Mouse (Mus musculus): Measurements from ENCODE around the gene Arhgap19.

Gene Arhgap19

GRCm38 (mm10) chr19:41831718-41832391 lies 30.0 kb upstream of the Arhgap19 start:
- no peak for DNase-seq

GRCm38 (mm10) chr19:41831101-41831570 lies 29.3 kb upstream of the Arhgap19 start:
- peak; percentile 32 to 44 for DNase-seq

GRCm38 (mm10) chr19:41830106-41831031 lies 28.5 kb upstream of the Arhgap19 start:
- peak; percentile 54 to 75 for DNase-seq

GRCm38 (mm10) chr19:41829381-41830105 lies 27.7 kb upstream of the Arhgap19 start, which contains the start of gene Frat1:
Frat1 (plus strand) TSS chr19:41829970.
- peak; percentile 80 to 89 for DNase-seq

GRCm38 (mm10) chr19:41828941-41829340 lies 27.1 kb upstream of the Arhgap19 start:
- no peak for DNase-seq

GRCm38 (mm10) chr19:41826529-41826928 lies 24.7 kb upstream of the Arhgap19 start:
- no peak for DNase-seq

GRCm38 (mm10) chr19:41824950-41825349 lies 23.1 kb upstream of the Arhgap19 start:
- no peak for DNase-seq

GRCm38 (mm10) chr19:41822589-41822988 lies 20.7 kb upstream of the Arhgap19 start:
- DNase-seq = no peak

GRCm38 (mm10) chr19:41821436-41821835 lies 19.6 kb upstream of the Arhgap19 start:
- no peak for DNase-seq

GRCm38 (mm10) chr19:41818749-41819148 lies 16.9 kb upstream of the Arhgap19 start:
- DNase-seq = no peak

- DNase-seq = no peak
Observed at GRCm38 (mm10) chr19:41817325-41817724, 15.5 kb upstream of the Arhgap19 start.

- no peak for DNase-seq
Observed at GRCm38 (mm10) chr19:41816915-41817314, 15.1 kb upstream of the Arhgap19 start.

- DNase-seq = no peak
Observed at GRCm38 (mm10) chr19:41816410-41816809, 14.6 kb upstream of the Arhgap19 start.

GRCm38 (mm10) chr19:41813374-41813773 lies 11.5 kb upstream of the Arhgap19 start:
- no peak for DNase-seq

GRCm38 (mm10) chr19:41812525-41812924 lies 10.7 kb upstream of the Arhgap19 start:
- DNase-seq = no peak

- no peak for DNase-seq
Observed at GRCm38 (mm10) chr19:41810074-41810473, 8.2 kb upstream of the Arhgap19 start.

- no peak for DNase-seq
Observed at GRCm38 (mm10) chr19:41808104-41808634, 6.3 kb upstream of the Arhgap19 start.

- DNase-seq = no peak
Observed at GRCm38 (mm10) chr19:41807497-41807896, 5.7 kb upstream of the Arhgap19 start.

GRCm38 (mm10) chr19:41805831-41806230 lies 4.0 kb upstream of the Arhgap19 start:
- DNase-seq = no peak

- no peak for DNase-seq
Observed at GRCm38 (mm10) chr19:41803322-41803721, 1.5 kb upstream of the Arhgap19 start.

- no peak for DNase-seq
Observed at GRCm38 (mm10) chr19:41800986-41801741, 683 bp downstream of the Arhgap19 start.

- DNase-seq = no peak
Observed at GRCm38 (mm10) chr19:41800451-41800850, 1.4 kb downstream of the Arhgap19 start.

Data from kidney, postnatal 36 days (tissue).